Mouse (Mus musculus) MEL (cell line): ENCODE data around the gene Srebf2.

Source experiments
- E2F4 ChIP-seq: IDR thresholded peaks from 2 replicates; pipeline ENCODE4 v1.6.1; 2011; ENCODE audit warnings: low read depth, low read length, improper control_type of control experiment, borderline replicate concordance
- POLR2A ChIP-seq, 2 experiments: IDR thresholded peaks; 2 replicates each; pipeline ENCODE4 v1.6.1; 2011 to 2012; ENCODE audit warnings: low read length in 2 of 2, mild to moderate bottlenecking in 2 of 2, control low read depth in 1 of 2, improper control_type of control experiment in 1 of 2, low read depth in 1 of 2, moderate library complexity in 1 of 2; ENCODE audit not compliant: control insufficient read depth in 1 of 2, insufficient read depth in 1 of 2, poor library complexity in 1 of 2

DNA sequence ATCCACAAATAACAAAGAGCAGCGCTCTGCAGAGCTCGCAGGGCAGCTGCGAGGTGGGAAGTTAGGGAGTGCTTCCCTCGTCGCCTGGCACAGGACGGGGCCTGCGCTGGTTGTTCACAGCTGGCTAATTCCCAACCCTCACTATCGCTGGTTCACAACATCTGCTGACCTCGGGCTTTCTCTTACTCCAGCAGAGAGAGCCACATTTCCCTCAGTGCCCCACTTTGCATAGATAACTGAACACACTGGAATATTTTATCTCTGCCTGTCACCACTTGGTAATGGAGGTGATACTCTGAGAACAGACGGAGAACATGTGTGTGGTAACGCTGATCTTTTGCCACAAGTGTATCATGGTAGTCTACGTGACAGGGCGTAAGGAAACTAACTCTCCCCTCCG, 39.1 kb downstream of the Srebf2 start:
- TF ChIP-seq E2F4 (no peak), POLR2A (IDR thresholded peaks at IDR 0.05; ENCODE audit: control insufficient read depth in 1 of 2, insufficient read depth in 1 of 2, low read depth in 1 of 2, low read length in 2 of 2, poor library complexity in 1 of 2) (no peak)
